Mouse (Mus musculus): ENCODE data around the gene Dennd4c. TPM values are rescaled to one million over a fixed set of nuclear protein-coding genes. Genes with fewer than 3 reads are reported as not detected.
A peak's percentile ranks its signal among the peaks of the same experiment; 100 is the strongest.

Dennd4c gene
- 7.4 and 9.3 TPM in 2 replicates for polyA plus RNA-seq (2014; fragmentation: Nextera tagmentation; extraction: Ambion mirVana)

DNA sequence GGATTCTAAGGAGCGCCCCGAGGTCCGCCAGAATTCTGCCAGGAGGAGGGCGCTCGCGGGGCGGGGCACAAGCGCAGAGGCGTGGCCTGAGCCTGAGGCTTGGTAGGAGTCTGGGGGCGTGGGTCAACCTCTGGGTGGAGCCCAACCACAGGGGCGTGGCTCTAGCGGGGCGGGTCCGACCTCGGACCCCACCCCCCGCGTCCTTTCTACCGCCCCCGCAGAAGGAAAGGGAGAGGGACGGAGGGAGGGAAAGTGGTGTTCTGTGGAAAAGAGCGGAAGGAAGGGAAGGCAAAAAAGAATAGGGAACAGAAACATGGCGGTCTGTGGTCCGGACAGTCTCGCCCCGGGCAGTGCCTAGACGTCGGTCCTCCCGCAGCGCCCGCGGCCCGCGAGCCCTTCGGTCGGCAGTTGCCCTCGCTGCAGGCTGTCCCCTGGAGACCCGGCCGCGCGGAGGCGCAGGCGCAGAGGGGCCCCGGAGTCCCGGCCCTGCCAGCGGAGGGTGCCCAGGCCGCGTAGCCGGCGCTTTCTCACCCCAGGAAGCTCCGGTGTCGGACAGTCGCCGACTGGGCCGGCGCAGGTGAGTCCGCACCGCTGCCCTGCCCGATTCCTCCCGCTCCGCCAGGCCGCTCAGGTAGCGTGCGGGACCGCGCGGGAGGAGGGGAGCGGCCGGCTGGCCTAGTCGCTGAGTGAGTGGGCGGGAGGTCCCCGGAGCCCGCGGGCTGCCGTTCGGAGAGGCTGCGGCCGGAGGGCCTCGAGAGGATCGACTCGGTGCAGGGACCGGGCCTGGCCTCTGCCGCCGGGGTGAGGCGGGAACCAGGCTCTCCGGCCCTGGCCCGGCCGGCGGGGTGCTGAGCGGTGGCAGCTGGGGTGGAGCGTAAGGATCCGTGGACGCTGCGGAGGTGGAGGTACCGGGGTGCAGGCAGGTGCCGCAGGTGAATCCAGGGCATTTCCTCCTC is at the start of gene Dennd4c:
TSS of gene Dennd4c (plus strand) at position 220 of the 956 bp plus-strand sequence.
- ATAC-seq (replicated peaks; ENCODE audit: low FRiP score, low TSS enrichment, low read depth): peak; percentile 96
- Histone ChIP-seq H3K9me3 (ENCODE audit: control insufficient read depth, low read length) (0 out of 2 replicates have a peak, but pooled peaks cover 3% of the 10 kb centered on the region), H3K27me3 (replicated peaks; ENCODE audit: control insufficient read depth, insufficient read depth, low read length) (no peaks in the 10 kb centered on the region), H3K36me3 (ENCODE audit: control insufficient read depth, insufficient read depth, low read length) (no peaks in the 10 kb centered on the region), H3K4me2 (ENCODE audit: low read length) (peak within 1 kb of the TSS; percentile 67), H3K4me1 (replicated peaks; ENCODE audit: control insufficient read depth, insufficient read depth, low read length) (peaks cover 13% of the 10 kb centered on the region), H3K27ac (ENCODE audit: low read depth) (peak within 1 kb of the TSS; percentile 81), H3K9ac (ENCODE audit: low read length) (peak within 1 kb of the TSS; percentile 90), H3K4me3 (ENCODE audit: low read depth, low read length) (peak within 1 kb of the TSS; percentile 87)
- under 1% methylated on average over 92 of the region's 95 CpGs for WGBS
- DNase-seq (ENCODE audit: low spot score): peak; percentile 97

DNA sequence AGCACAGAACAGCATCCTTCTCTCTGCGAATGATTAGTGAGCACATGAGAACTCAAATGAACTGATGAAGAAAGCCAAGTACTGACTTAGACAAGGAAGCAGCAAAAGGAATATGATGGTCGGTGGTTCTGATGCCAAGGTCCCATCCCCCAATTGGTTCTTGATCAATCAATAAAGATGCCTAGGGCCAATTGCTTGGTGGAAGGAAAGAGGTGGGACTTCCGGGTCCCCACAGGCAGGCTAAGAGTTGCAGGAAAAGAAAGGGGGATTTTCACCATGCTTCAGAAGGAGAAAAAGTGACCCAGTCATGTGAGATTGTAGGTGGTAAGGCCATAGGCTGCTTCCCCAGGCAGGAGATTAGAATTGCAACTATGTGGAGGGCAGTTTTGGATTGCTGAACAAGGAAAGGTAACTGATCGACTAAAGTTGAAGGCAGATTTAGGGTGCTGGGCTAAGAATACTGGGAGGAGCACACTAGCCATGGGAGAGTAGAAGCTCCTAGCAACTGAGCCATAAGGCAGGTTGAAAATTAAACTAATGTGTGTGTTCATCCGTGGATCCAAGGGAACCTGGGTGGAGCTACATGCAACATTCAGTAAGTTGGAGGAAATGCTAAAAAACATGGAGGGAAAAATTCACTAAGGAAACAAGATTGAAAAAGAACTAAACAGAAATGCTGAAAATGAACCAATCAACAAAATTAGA is 49.0 kb upstream of the Dennd4c start:
- WGBS: 68% methylated on average over 5 of the region's 5 CpGs
- H3K36me3 ChIP-seq (ENCODE audit: control insufficient read depth, insufficient read depth, low read length): no peaks in the 10 kb centered on the region
- no peak for DNase-seq (ENCODE audit: low spot score)
- H3K27me3 ChIP-seq (replicated peaks; ENCODE audit: control insufficient read depth, insufficient read depth, low read length): no peaks in the 10 kb centered on the region
- no peak overlapping the region for H3K4me3 ChIP-seq (ENCODE audit: low read depth, low read length)
- no peak overlapping the region for H3K27ac ChIP-seq (ENCODE audit: low read depth)
- H3K4me2 ChIP-seq (ENCODE audit: low read length): no peak overlapping the region
- no peaks in the 10 kb centered on the region for H3K4me1 ChIP-seq (replicated peaks; ENCODE audit: control insufficient read depth, insufficient read depth, low read length)
- H3K9ac ChIP-seq (ENCODE audit: low read length): no peak overlapping the region
- no peak for ATAC-seq (replicated peaks; ENCODE audit: low FRiP score, low TSS enrichment, low read depth)
- no peaks in the 10 kb centered on the region for H3K9me3 ChIP-seq (ENCODE audit: control insufficient read depth, low read length)

DNA sequence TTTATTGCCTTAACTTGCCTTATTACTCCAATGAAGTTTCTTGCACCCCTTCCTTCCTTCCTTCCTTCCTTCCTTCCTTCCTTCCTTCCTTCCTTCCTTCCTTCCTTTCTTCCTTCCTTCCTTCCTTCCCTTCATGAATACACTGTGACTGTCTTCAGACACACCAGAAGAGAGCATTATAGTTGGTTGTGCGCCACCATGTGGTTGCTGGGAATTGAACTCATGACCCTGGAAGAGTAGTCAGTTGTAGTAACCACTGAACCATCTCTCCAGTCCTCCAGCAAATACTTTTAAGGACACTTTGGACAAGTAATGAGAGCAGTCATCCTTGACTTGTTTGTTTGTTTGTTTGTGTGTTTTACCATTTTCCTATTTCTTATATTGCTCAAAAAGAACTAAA is 39.6 kb upstream of the Dennd4c start:
- DNase-seq (ENCODE audit: low spot score) (no peak), ATAC-seq (replicated peaks; ENCODE audit: low FRiP score, low TSS enrichment, low read depth) (no peak)
- WGBS: 57% methylated on average over 1 of the region's 1 CpGs
- no peaks in the 10 kb centered on the region for H3K4me1 ChIP-seq (replicated peaks; ENCODE audit: control insufficient read depth, insufficient read depth, low read length)
- no peak overlapping the region for H3K4me2 ChIP-seq (ENCODE audit: low read length)
- no peak overlapping the region for H3K4me3 ChIP-seq (ENCODE audit: low read depth, low read length)
- no peaks in the 10 kb centered on the region for H3K9me3 ChIP-seq (ENCODE audit: control insufficient read depth, low read length)
- H3K27ac ChIP-seq (ENCODE audit: low read depth): no peak overlapping the region
- no peak overlapping the region for H3K9ac ChIP-seq (ENCODE audit: low read length)
- H3K36me3 ChIP-seq (ENCODE audit: control insufficient read depth, insufficient read depth, low read length): no peaks in the 10 kb centered on the region
- H3K27me3 ChIP-seq (replicated peaks; ENCODE audit: control insufficient read depth, insufficient read depth, low read length): no peaks in the 10 kb centered on the region

DNA sequence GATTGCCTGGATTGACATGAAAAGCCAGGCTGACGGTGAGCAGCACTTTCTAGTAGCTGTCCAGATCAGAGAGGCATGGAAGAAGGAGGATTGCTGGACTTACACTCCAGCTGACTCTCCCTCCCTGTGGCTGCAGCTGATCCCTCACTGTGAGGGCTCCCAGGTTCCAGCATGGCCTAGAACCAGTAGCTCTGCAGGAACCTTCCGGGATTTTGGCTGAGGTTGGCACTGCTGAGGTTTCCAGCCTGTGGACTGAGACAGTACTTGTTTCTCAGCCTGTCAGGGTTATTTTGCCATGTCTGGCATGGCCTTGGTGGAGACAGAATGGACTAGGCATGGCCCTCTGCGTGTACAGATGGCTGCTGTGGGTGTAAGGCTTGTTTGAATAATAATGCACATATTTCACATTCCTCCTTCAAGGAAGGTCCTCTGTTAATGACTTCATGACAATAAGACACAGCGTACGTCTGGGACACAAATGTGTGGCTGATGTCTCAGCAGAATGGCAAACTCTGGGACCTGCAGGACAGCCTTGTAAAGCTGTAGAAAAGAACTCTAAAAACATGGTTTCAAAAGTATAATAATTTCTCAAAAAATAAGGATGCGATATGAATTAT is 38.2 kb upstream of the Dennd4c start:
- H3K27ac ChIP-seq (ENCODE audit: low read depth): no peak overlapping the region
- no peak overlapping the region for H3K4me3 ChIP-seq (ENCODE audit: low read depth, low read length)
- no peak overlapping the region for H3K4me2 ChIP-seq (ENCODE audit: low read length)
- H3K4me1 ChIP-seq (replicated peaks; ENCODE audit: control insufficient read depth, insufficient read depth, low read length): no peaks in the 10 kb centered on the region
- no peaks in the 10 kb centered on the region for H3K9me3 ChIP-seq (ENCODE audit: control insufficient read depth, low read length)
- DNase-seq (ENCODE audit: low spot score): no peak
- no peak overlapping the region for H3K9ac ChIP-seq (ENCODE audit: low read length)
- ATAC-seq (replicated peaks; ENCODE audit: low FRiP score, low TSS enrichment, low read depth): no peak
- H3K36me3 ChIP-seq (ENCODE audit: control insufficient read depth, insufficient read depth, low read length): no peaks in the 10 kb centered on the region
- WGBS: 66% methylated on average over 6 of the region's 6 CpGs
- H3K27me3 ChIP-seq (replicated peaks; ENCODE audit: control insufficient read depth, insufficient read depth, low read length): no peaks in the 10 kb centered on the region

DNA sequence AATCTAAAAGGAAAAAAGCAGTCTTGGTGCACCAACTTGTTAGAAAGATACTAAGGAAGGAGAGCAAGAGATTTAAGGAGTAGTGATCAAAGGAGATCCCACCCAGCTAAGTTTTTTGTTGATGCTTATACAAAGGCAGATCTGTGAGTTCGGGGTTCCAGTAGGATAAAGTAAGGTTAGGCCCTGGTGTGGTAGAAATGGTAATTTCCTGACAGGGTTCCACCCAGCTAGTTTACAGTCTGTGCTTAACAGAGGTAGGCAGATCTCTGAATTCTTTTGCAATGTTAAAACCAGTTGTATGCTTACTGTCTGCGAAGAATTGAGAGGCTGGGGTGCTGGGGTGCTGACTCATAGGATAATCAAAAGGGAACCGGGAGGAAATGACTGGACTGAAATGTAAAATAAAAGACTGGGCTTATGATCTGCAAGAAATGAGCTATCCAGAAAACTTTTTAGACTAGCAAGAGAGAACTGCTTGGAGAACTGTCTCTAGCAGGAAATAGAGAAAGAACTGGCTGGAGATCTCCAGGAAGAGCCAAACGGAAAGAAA is 37.6 kb upstream of the Dennd4c start:
- 68% methylated on average over 4 of the region's 4 CpGs for WGBS
- ATAC-seq (replicated peaks; ENCODE audit: low FRiP score, low TSS enrichment, low read depth) (no peak), DNase-seq (ENCODE audit: low spot score) (no peak)
- no peak overlapping the region for H3K4me3 ChIP-seq (ENCODE audit: low read depth, low read length)
- H3K4me1 ChIP-seq (replicated peaks; ENCODE audit: control insufficient read depth, insufficient read depth, low read length): no peaks in the 10 kb centered on the region
- no peaks in the 10 kb centered on the region for H3K36me3 ChIP-seq (ENCODE audit: control insufficient read depth, insufficient read depth, low read length)
- no peak overlapping the region for H3K9ac ChIP-seq (ENCODE audit: low read length)
- H3K27ac ChIP-seq (ENCODE audit: low read depth): no peak overlapping the region
- H3K9me3 ChIP-seq (ENCODE audit: control insufficient read depth, low read length): no peaks in the 10 kb centered on the region
- no peaks in the 10 kb centered on the region for H3K27me3 ChIP-seq (replicated peaks; ENCODE audit: control insufficient read depth, insufficient read depth, low read length)
- no peak overlapping the region for H3K4me2 ChIP-seq (ENCODE audit: low read length)

DNA sequence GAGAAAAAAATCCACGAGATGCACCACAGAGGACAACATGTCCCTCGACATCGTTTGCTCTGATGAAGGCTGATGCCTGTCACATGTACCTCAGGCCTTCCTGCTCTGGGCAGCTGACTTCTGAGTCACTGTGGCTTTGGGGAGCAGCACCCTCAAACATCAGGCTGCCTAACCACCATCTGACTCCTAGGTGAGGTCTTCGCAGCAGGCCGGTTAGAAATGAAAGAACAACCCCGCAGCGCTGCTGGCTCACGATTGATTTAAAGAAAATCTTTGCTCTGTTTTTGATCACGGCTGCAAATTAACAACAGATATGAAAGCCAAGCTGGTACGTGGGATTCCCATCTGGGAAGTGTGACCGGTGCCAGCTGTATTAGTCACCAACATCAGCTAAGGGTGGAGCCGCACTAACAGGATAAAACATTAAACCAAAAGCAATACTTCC is 35.6 kb upstream of the Dennd4c start:
- Histone ChIP-seq H3K36me3 (ENCODE audit: control insufficient read depth, insufficient read depth, low read length) (no peaks in the 10 kb centered on the region), H3K4me2 (ENCODE audit: low read length) (no peak overlapping the region), H3K9ac (ENCODE audit: low read length) (no peak overlapping the region), H3K27me3 (replicated peaks; ENCODE audit: control insufficient read depth, insufficient read depth, low read length) (no peaks in the 10 kb centered on the region), H3K27ac (ENCODE audit: low read depth) (no peak overlapping the region), H3K4me1 (replicated peaks; ENCODE audit: control insufficient read depth, insufficient read depth, low read length) (peaks cover 5% of the 10 kb centered on the region), H3K9me3 (ENCODE audit: control insufficient read depth, low read length) (no peaks in the 10 kb centered on the region), H3K4me3 (ENCODE audit: low read depth, low read length) (no peak overlapping the region)
- no peak for DNase-seq (ENCODE audit: low spot score)
- ATAC-seq (replicated peaks; ENCODE audit: low FRiP score, low TSS enrichment, low read depth): no peak
- WGBS: 77% methylated on average over 12 of the region's 12 CpGs

DNA sequence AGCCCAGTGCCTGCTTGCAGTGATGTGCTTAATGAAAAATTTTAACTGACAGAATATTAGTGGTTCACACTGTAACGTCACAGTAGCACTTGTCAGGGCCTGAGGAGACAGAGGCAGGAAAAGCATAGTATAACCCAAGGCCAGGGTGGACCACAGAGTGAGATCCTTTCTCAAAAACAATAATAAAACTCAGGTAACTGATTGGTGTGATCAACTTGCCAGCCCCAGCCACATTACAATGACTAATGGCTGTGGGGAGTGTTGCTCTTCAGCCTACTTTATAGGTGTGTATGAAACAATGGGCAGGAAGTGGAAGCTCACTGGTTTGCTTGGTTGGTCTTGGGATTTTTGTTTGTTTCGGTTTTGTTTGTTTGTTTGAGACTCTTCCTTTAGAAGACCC is 34.8 kb upstream of the Dennd4c start:
- Histone ChIP-seq H3K4me2 (ENCODE audit: low read length) (no peak overlapping the region), H3K27me3 (replicated peaks; ENCODE audit: control insufficient read depth, insufficient read depth, low read length) (no peaks in the 10 kb centered on the region), H3K4me3 (ENCODE audit: low read depth, low read length) (no peak overlapping the region), H3K27ac (ENCODE audit: low read depth) (no peak overlapping the region), H3K9ac (ENCODE audit: low read length) (no peak overlapping the region), H3K9me3 (ENCODE audit: control insufficient read depth, low read length) (no peaks in the 10 kb centered on the region), H3K4me1 (replicated peaks; ENCODE audit: control insufficient read depth, insufficient read depth, low read length) (peaks cover 5% of the 10 kb centered on the region), H3K36me3 (ENCODE audit: control insufficient read depth, insufficient read depth, low read length) (no peaks in the 10 kb centered on the region)
- no peak for ATAC-seq (replicated peaks; ENCODE audit: low FRiP score, low TSS enrichment, low read depth)
- no peak for DNase-seq (ENCODE audit: low spot score)
- 75% methylated on average over 2 of the region's 2 CpGs for WGBS

DNA sequence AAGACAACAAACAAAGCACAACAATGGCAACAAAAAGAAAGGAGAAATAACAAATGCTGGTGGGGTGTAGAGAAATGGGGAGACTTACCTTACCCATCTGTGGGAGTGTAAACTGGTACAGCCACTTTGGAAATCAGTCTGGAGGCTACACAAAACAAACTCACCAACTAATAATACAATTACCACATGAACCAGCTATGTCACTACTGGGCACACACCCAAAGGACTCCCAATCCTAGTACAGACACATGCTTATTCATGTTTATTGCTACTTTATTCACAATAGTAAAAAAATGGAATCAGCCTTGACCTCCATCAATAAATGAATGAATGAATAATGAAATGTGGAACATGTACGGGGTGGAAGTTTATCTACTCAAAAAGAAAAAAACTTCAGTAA is 33.0 kb upstream of the Dennd4c start:
- DNase-seq (ENCODE audit: low spot score) (no peak), ATAC-seq (replicated peaks; ENCODE audit: low FRiP score, low TSS enrichment, low read depth) (no peak)
- H3K4me2 ChIP-seq (ENCODE audit: low read length): no peak overlapping the region
- H3K9ac ChIP-seq (ENCODE audit: low read length): no peak overlapping the region
- no peaks in the 10 kb centered on the region for H3K9me3 ChIP-seq (ENCODE audit: control insufficient read depth, low read length)
- H3K4me3 ChIP-seq (ENCODE audit: low read depth, low read length): no peak overlapping the region
- H3K36me3 ChIP-seq (ENCODE audit: control insufficient read depth, insufficient read depth, low read length): no peaks in the 10 kb centered on the region
- no peaks in the 10 kb centered on the region for H3K27me3 ChIP-seq (replicated peaks; ENCODE audit: control insufficient read depth, insufficient read depth, low read length)
- 96% methylated on average over 1 of the region's 1 CpGs for WGBS
- H3K4me1 ChIP-seq (replicated peaks; ENCODE audit: control insufficient read depth, insufficient read depth, low read length): peaks cover 5% of the 10 kb centered on the region
- no peak overlapping the region for H3K27ac ChIP-seq (ENCODE audit: low read depth)

Measured in intestine, embryonic 14.5 days (tissue).